Mouse (Mus musculus): Measurements from ENCODE around the gene Gmppb. TPM values are rescaled to one million over a fixed set of nuclear protein-coding genes. Genes with fewer than 3 reads are reported as not detected.
"Not testable (repeated sequence)": the region's sequence is repeated elsewhere in the genome, so short reads cannot be mapped to it uniquely, and the experiment has no call there.

Gene Gmppb
- total RNA-seq (2021): 10 to 100 TPM; 19.8 to 20.1 TPM
- long read RNA-seq, experiment 1, transcript Gmppb-202 (9 exons, 2,702 nt): major isoform, 9 of 13 reads
- long read RNA-seq, experiment 1, partial matches to known transcripts: 0 of 13 reads
- long read RNA-seq, experiment 1, other reads (novel, unspliced or antisense): 2 of 13 reads
- long read RNA-seq, experiment 2, transcript Gmppb-202 (9 exons, 2,702 nt): major isoform, 56 of 74 reads
- long read RNA-seq, experiment 2, transcript Gmppb-201 (10 exons, 1,429 nt): minor isoform, 8 of 74 reads
- long read RNA-seq, experiment 2, partial matches to known transcripts: 0 of 74 reads
- long read RNA-seq, experiment 2, other reads (novel, unspliced or antisense): 10 of 74 reads

DNA sequence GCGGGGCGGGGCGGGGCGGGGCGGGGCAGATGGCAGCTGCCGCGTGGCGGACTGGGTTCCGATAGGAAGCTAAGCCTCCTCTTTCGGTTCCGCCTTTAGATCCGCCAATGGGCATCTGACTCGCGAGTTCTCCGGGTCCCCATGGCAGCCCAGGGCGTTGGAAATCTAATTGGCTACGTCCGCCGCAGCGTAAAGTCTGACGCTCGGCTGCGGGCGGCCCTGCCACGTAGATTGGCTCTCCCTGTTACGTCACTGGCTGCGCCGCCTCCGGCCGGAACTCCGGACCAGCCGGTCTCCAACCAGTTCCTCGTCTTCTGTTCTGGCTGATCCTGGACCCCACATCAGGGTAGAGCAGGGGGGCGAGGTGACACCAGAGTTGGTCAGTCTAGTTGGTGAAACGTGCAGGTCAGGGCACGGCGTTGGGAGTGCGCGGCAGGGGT lies at the start of gene Gmppb:
TSS of gene Gmppb (plus strand) at position 227 of the 440 bp plus-strand sequence.
- peak; percentile 87 to 91 for DNase-seq (ENCODE audit: low spot score in 2 of 2)

DNA sequence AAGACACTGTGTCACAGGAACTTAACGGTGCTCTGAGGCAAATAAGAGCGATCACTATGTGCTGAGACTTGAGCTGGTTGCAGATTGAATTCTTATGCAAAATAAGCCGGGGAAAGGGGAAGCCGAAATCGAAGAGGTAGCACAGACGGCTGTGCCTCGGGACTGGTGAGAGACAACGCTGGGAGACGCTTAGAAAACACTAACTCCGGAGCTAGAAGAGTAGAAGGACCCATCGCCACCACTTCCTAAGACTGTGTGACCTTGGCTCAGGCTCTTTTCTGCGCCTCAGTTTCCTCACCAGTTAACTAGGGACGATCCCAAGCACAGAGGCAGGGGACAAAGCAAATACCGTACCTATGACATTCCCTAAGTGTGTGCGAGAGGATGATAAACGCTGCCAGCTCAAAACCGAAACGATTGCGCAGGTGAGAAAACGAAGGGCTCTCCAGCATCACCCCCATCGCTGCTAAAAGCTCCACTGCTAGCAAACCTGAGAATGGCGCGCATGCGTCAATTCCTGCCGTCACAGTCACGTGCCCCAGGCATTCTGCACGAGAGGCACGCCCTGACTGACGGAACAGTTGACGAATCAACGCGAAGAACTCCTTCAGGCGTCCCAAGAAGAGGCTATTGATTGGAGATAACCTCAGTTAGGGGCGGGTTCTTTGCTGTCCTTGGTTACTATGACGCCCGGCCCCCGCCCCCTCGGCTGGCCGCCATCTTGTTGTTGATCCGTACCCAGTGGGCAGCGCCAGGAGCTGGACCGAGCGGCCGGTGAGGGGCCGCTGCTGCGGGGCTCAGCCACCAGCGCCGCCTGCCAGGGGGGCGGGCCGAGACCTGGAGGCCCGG lies 46.9 kb upstream of the Gmppb start, which contains the start of gene Ip6k1:
TSS of gene Ip6k1 (plus strand) at position 580 of the 849 bp plus-strand sequence.
- DNase-seq (ENCODE audit: low spot score in 2 of 2): peak; percentile 98 to 99

DNA sequence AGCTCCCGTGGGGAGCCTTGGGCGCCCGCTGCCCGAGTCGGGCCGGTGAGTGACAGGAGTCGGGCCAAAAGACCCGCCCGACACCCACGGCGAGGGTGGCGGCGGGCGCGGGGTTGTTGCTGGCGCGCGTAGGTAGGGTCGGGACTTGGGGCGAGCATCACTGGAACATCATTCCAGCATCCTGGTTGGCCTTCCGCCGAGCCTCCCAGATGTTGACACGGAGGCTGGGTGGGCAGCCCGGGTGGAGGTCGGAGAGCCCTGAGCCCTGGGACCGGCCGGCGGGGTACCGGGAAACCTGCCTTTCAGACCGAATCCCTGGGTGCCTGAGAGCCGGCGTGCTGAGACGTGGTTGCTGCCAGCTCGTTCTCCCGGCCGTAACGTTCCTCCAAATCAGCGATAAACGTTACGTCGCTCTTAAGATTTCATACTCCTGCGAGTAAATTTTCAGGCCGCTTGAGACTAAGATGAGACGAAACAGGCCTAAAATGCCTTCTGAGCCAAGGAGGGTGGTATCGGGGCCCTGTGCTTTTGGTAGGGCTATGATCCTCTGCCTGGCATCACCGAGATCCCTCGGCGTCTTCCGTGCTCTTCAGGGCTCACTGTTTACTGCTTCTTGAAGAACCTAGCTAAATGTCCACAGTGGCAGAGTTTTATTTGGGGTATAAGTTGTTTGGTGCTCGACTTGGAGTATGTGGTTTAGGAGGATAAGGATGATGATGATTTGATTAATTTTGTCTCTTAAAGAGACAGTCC lies 46.1 kb upstream of the Gmppb start:
- no peak for DNase-seq (ENCODE audit: low spot score in 2 of 2)

DNA sequence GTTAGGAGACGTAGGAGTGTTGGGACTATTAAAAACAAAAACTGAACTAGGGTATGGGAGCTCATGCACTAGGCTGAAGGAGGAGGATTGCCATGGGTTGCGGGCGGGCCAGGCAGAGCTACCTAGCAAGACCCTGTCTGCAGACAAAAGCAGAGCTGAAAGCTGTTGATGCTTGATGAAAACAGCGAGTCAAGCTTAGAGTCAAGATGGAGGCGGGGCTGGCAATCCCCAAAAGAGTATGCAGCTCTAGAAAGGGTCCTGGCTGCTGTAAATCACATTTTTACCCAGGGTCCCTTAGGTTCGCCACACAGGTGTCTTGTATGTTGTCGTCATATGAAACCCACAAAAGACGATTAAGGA lies 45.5 kb upstream of the Gmppb start:
- no peak for DNase-seq (ENCODE audit: low spot score in 2 of 2)

DNA sequence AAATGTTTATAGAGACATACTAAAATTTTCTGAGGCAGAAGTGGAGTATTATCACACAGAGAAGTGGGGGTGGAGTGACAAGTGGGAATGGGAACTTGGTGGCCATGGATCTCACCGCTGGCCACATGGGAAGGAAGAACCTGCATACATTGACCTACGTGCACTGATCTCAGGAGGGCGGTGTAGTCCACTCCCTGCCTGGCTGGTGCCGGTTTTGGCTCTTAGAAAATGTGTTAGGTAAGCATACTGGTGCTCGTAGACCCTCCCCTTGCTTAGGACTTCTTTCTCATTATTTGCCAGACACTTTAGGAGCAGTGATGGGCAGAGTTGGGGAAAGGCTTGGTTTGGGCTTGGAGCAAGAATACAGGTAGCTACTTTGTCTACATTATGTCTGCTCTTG lies 41.0 kb upstream of the Gmppb start:
- DNase-seq (ENCODE audit: low spot score in 2 of 2): no peak

DNA sequence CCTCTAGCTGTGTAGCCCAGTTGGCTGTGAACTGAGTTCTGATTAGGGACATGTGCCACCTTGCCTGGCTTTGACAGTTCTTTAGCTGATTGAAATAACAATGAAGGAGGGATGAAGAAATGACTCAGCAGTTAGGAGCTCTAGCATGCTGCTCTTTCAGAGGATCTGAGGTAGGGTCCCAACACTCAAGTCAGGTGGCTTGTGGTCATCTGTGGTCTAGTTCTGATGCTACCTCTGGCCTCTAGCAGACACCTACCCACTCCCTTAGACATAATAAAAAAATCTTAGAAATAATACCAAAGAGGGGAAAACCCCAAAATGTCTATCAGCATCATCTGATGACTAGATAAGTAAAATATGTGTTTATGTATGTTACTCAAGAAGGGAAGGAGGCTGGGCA lies 38.7 kb upstream of the Gmppb start:
- no peak for DNase-seq (ENCODE audit: low spot score in 2 of 2)

DNA sequence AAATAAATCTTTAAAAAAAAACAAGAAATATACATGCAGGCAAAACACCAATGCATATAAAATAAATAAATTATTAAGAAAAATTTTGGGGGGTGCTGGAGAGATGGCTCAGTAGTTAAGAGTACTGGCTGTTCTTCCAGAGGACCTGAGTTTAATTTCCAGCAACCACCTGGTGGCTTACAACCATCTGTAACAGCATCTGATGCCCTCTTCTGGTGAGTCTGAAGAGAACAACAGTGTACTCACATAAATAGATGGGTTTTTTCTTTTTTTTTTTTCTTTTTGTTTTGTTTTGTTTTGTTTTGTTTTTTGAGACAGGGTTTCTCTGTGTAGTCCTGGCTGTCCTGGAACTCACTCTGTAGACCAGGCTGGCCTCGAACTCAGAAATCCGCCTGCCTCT lies 35.5 kb upstream of the Gmppb start:
- DNase-seq (ENCODE audit: low spot score in 2 of 2): not testable (repeated sequence)

DNA sequence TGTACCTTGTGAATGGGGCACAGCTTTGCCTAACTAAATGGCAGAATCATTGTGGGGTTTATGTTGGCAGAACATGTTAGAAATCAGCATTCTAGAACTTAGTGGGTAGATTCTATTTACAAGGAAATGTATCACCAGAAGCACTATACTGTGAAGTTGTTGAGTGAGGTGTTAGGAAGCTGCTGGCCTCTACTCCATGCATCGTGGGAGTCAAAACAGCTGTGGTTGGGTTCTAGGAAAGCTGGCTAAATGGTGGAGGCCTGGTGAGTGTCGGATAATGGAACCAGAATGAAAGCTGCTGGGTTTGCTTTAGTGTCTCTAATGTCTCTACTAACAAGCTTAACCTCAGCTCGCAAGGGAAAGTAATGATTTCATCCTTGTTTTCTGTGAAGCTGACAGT lies 31.9 kb upstream of the Gmppb start:
- DNase-seq (ENCODE audit: low spot score in 2 of 2): no peak

DNA sequence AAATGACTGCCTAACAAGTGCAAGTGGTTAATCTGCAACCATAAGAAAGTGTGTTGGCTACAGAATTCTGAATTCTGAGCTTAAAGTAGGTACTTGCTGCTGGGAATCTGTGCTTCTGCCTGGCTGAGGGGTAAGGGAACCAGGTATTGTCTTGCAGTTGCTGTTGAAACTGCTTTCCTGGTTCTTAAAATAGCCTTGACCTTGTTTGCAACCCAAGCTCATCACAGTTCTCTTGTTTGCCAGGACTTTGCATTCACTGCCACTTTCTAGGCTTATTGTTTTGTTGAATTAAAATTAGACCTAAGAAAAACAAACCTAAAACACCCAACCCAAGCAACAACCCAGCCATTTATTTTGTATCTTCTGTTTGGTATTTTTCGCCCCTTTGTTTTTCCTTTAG lies 28.3 kb upstream of the Gmppb start:
- no peak for DNase-seq (ENCODE audit: low spot score in 2 of 2)

DNA sequence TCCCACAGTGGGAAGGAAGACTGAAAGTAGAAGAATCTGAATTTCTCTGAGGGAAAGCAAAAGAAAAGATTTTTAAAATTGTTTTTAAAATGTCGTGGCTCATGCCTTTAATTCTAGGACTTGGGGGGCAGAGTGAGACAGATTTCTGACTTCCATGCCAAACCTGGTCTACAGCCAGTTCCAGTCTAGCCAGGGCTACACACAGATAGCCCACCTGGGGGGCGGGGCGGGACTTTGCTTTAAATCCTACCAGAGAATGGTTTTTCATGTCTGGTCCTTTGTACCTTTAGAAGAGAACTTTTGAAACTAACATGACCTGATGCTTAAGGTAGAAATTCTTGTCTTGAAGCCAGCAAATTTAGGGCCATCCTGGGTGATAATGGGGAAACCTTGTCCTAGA lies 25.8 kb upstream of the Gmppb start:
- no peak for DNase-seq (ENCODE audit: low spot score in 2 of 2)

DNA sequence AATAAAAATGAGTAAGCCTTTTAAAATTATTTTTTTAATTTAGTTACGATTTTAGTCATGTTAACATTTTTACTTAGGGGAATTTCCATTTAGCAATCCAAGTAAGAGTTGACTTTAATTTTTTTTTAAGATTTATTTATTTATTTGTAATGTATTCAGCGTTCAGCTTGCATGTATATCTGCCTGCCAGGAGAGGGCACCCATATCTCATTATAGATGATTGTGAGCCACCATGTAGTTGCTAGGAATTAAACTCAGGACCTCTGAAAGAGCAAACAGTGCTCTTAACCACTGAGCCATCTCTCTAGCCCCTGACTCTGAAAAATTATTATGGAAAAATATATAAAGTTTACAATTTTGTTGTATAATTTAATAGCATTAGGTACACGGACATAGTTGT lies 22.5 kb upstream of the Gmppb start:
- DNase-seq (ENCODE audit: low spot score in 2 of 2): no peak

DNA sequence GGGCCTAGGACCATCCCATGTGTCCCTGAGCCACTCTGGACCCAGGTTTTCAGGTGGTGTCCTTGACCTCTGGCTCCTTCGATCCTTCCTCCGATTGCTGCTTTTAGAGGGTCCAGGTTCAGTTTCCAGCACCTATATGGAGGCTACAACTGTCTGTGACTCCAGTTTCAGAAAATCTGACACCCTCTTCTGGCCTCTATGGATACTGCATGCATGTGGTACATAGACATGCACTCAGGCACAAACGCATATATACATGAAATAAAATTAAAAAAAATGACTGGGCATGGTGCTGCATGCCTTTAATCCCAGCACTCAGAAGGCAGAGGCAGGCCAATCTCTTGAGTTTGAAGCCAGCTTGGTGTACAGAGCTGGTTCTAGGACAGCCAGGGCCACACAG lies 21.2 kb upstream of the Gmppb start:
- DNase-seq (ENCODE audit: low spot score in 2 of 2): no peak

DNA sequence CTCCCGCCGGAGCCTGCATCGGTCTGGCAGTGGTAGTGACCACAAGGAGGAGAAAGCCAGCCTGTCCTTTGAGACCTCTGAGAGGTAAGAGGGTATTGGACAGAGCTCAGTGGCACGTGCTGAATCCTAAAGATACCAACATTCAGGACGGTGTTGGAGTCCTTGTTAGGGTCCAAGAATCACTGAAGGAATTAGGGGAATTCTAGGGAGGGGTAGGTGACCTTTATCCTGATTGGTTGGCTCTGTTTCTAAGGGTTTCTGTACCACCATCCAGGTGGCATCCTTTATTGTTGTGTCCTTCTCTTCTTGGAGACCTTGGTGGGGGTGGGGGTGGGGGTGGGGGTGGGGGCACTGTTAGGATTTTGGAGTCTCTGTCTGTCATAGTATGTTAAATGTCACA lies 16.9 kb upstream of the Gmppb start:
- DNase-seq (ENCODE audit: low spot score in 2 of 2): no peak

DNA sequence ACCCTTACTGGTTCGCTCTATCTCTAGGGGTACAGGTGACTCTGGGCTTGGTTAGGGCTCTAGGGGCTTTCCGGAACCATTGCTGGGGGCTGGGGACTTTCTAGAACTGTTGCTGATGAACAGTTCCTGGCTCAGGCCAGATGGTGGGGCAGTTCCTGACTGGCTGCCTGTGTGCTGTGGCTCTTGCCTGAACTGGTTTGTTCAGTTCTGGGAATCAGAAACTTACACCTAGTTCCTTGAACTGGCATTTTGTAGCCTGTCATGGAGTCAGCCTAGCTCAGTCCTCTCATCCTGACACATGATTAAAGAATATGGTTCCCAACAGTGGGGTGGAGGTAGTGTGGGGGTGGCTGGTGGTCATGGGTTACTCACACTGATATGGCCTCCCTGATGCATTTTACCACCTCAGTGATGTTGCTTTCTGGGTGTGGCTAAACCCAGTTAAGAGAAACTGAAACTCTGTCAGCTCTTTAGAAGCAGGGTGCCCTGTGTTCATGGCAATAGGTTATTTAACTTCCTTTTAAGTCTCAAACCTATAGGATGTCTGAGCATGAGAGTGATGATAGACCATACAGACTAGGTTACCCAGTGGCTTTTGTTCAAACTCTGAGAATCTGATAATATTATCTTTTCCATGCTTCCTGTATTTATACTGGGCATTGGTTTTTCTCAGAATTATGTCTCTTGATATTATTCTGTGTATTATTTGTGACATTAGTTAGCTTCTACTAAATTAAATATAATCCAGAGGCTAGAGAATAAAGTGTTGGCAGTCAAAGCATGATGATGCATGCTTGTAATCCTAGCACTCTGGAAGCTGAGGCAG lies 13.5 kb upstream of the Gmppb start:
- no peak for DNase-seq (ENCODE audit: low spot score in 2 of 2)

DNA sequence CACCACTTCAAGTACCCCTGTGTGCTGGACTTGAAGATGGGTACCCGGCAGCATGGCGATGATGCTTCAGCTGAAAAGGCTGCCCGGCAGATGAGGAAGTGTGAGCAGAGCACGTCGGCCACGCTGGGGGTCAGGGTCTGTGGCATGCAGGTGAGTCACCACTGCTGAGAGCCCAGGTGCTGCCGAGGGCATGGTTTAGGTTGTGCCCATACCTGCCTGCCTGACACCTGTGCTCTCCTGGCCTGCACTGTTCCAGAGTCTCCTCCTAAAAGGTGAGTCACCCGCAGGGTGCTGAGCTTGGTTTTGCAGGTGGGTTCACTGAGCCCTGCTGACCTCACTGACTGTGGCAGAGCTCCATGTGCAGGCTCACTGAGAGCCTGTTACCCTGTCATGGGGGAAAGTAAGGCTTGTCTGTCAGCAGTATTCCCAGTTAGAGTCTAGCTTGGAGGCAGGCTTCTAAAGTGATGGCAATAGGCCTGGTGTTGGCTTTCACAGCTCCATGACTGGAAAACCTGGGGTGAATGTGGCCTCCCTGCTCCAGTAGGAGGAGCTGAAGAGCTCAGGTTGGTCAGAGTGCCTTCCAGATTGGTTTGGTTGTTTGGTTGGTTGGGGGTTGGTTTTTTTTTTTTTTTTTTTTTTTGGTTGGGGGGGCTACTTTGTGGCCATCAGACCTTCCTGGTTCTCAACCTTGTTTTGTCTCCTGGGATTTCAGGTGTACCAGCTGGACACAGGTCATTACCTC lies 4.1 kb upstream of the Gmppb start:
- no peak for DNase-seq (ENCODE audit: low spot score in 2 of 2)

DNA sequence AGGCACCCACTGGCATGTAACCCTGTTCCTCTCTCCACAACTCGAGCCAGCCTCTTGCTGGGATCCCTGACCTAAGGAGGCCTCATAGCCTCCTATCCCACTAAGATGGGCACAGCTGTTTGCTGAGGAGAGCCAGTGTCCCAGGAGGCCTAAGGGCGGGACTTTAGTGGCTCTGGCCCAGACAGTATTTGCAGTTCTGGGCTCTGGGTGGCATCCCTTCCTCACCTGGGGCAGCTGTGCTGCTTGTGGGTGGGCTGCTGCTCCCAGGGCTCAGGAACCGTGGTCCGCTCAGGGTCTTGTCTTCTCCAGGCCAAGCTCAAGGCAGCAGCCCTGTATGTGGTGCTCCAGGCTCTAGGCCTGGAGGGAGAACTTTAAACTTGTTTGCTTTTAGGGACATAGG lies 2.5 kb upstream of the Gmppb start:
- no peak for DNase-seq (ENCODE audit: low spot score in 2 of 2)

DNA sequence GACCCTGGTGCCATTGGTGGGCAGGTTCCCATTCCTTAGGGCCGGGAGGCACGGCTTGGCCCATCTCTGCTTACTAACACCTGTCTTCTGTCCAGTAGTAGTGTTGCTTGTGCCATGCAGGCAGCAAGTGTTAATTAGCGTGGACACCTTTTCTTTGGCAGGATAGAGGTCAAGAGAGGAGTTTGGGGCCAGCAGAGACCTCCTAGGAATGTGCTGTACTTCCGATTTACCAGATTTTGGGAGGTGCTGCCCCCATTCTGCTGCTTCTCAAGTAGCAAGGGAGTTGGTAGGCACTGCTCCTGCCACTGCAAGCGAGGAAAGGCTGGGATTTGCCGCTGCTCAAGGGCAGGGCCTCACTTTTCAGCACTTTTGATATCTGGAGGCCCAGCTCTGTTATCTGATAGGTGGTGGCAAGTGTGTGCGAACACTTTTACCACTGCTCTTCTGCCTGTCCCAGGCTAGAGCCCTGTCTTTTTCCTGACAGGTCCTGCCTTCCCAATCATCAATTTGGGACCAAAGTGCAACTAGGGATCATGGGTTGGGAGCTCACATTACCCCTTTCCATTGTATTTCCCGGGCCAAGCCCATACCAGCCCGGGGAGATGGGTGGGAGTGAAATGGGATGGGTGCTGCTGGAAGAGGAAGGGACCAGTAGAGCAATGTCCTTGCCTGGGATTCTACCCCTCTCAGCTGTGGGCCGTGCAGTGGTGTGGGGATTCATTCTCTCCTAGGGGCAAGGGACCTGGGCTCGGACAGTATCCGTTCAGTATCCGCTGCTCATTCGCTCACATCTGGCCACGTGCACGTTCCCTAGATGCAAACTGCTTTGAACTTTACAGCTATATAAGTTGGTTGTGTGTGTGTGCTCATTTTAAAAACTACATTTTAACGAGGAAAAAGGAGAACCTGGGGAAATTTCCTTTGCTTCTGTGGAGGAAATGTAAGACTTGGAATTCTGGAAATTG lies 1.2 kb upstream of the Gmppb start:
- DNase-seq (ENCODE audit: low spot score in 2 of 2): peak in 1 of 2 experiments; percentile 22

DNA sequence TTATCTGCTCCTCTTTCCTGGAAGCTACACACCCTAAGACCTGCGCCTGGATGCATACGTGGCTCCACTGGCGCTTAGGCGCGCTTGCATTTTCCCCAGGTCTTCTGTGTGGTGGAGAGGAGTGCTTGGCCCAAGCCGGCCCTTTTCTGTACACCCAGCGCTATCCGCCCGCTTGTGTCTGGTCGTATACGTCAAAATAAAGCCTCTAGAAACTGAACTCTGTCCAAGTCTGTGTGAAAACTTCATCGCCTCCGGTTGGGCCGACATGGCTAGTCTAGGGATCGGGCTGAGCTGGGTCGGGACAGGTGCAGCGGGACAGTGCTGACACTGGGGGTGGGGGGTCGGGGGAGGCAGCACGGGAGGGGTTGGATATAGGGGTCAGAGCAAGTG lies 481 bp upstream of the Gmppb start:
- DNase-seq (ENCODE audit: low spot score in 2 of 2): no peak

Measured in adrenal gland, adult 18-20 months (tissue).